Mouse (Mus musculus): Measurements from ENCODE around the gene Tbc1d4.

Tbc1d4 gene

DNA sequence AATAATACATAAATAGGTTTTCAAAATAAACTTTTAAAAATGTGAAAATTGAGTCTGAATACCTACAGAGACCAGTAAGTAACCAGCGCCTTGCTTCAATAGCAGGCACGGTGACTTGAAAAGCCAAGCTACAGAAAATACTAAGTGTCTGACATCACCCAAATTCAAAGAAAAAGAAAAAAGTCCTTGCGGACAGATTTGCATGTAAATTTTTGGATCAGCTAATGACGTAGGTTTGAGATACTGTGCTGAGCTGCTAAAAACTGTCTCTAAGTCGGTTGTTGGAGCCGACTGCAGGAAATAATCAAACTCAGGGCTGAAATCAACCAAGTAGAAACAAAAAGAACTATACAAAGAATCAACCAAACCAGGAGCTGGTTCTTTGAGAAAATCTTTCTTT is 107.1 kb downstream of the Tbc1d4 start:
- no peak for DNase-seq (ENCODE audit: low read depth)

DNA sequence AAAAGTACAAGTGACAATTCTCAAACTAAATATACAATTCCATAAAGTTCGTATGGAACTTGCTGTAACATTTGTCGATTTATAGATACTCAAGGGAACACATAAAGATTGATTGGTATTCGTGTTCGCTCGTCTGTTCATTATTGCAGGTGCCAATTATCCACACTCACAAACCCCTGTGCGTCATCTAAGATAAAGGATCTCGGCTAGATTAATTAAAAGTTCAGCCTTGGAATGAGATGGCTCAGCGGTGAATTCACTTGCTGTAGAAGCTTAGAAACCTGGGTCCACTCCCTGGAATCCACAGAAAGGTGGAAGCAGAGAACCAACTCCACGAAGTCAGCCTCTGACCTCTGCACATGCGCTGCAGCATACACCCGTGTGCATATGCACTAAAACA is 107.5 kb downstream of the Tbc1d4 start:
- DNase-seq (ENCODE audit: low read depth) = no peak

DNA sequence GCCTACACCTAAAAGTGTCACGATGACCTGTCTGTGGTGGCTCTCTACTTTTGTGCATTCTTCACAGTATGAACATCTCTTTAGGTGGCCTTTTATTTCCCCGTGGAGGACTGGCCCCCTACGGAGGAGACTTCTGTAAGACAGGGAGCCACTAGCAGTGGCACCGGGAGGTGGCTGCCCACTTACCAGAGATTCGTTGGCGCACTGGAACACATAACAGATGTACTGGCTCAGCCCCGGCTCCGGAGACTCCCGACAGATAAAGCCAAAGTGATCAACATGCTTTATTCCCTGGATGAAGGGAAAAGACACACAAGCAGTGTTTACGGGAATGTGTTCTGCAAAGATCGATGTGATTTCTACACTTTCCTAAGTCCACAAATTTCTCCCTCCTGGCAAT is 108.2 kb downstream of the Tbc1d4 start:
- no peak for DNase-seq (ENCODE audit: low read depth)

DNA sequence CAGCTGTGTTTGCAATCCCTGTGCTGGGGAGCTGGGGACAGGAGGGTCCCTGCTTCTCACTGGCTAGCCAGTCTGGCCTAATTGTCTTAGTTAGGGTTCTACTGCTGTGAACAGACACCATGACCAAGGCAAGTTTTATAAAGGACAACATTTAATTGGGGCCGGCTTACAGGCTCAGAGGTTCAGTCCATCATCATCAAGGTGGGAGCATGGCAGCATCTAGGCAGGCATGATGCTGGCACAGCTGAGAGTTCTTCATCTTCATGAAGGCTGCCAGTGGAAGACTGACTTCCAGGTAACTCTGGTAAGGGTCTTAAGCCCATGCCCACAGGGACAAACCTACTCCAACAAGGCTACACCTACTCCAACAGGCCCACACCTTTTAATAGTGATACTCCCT is 109.2 kb downstream of the Tbc1d4 start:
- DNase-seq (ENCODE audit: low read depth) = no peak

DNA sequence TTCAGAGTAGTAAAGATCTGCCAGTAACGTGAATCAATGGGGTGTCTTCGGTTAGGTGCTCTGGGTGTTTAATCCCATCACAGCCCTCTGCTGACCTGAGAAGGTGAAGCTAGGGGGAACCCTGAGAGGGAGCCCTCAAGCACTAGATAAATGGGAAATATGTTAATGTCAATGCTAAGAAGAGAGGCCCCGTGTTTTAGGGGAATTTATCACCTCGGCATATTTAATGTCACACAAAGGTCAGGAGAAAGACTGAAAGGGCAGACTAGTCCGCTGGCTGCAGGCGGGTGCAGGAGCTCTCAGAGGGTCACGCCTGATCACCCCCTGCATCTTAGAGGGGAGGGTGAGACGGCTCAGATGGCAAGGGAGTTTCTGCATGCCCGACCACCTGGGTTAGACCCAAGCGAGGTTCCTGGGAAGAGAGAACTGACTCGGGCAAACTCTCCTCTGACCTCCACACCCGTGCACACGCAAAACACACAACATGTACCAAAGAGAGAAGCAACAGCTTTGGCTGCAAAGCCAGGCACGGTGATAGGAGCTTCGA is 120.7 kb downstream of the Tbc1d4 start:
- no peak for DNase-seq (ENCODE audit: low read depth)

DNA sequence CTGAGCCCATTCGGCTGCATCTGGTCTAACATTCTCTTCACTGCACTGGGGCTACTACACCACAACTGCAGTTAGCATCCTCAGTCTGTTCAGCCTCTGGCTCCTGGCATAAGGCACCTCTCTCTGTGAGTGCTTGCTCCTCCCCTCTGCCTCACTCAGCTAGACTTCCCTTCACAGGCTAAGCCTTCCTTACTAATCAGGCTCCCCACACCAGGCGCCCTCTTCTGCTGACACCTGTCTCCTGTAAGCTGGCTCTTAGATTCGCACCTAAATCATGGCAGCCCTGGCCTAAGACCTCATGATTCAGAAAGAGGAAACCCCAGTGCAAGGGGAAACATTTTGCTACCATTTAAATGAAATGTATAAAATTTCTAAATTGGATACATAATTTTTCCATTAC is 122.4 kb downstream of the Tbc1d4 start:
- no peak for DNase-seq (ENCODE audit: low read depth)

DNA sequence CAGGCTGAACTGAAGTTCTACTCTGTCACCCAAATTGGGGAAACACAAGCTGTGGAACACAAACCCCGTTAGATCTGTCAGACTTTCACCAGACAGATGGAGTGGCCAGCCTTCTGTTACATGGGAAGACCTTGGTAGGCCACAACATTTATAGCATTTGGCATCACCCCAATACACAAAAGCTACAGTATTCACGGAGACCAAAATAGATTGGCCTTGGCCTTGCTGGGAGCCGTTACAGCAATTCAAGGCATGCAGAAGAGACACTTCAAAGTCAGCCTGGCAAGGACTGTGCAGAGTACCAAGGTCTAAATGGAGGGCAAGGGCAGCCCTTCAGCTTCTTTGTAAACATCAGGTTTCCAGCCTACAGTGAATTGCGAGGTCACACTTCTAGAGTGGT is 125.8 kb downstream of the Tbc1d4 start:
- DNase-seq (ENCODE audit: low read depth) = no peak

DNA sequence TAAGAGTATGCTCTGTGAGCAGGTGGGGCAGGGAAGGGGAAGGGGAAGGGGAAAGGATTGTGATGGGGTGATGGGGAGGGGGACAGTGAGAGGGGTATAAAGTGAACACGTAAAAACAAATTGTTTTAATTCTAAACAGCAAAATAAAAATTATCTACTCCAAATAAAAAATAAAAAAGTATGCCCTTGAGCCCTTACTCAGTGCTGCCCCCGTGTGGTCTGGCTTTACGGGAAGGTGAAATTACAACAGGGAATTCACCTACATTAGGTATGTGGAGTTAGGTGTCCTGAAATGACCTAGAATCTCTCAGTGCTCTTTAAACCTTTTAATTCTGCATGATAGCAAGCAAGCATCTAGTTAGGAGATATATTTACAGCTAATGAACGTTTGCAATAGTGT is 126.7 kb downstream of the Tbc1d4 start:
- peak; percentile 28 for DNase-seq (ENCODE audit: low read depth)

DNA sequence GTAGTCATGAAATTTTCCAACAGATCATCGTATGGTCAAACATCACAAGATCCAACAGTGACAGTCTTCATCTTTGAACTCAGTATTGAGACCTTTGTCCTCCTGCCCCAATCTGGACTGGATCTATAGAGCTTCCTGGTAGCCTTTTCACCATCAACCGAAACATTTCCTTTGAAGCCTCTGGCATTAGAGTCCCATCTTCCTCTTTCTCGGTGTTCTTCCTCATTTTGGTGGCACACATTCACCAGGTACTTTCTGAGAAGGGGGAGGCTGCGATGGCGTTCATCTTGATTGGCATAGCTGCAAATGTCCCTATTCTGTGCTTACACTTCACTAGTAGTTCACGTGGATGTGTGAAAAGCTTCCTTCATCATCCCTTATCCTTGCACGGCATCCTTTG is 127.8 kb downstream of the Tbc1d4 start:
- no peak for DNase-seq (ENCODE audit: low read depth)

DNA sequence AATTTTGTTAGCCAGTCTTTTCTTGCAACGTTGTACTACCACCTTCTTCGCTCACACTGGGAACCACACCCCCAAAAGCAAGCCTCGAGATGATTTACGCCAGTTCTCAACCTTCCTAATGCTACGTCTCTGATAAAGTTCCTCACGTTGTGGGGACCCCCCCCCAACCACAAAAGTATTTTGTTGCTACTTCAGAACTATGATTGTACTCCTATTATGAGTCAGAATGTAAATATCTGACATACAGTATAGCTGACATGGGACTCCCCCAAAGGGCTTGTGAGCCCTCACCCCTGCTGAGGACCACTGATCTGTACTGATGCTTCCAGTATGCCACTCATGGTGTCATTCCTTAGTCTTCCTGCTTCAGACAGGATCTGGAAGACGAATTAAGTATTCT is 128.4 kb downstream of the Tbc1d4 start:
- no peak for DNase-seq (ENCODE audit: low read depth)

DNA sequence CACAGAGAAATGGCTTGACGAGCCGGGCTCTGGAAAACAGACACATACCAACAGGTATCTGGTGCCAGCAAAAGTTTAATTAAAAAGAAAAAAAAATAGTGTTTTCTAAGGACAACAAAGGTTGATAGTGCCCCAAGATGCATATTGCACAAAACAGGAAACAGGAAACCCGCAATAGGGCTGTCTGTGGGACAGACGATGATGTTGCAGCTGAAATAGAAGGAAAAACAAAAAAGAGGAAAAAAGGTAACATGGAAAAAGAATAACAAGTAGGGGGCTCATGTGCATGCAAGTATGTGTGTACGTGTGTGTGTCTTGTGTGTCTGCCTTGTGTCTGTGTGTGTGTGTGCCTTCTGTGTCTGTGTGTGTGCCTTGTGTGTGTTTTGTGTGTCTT is 131.2 kb downstream of the Tbc1d4 start:
- DNase-seq (ENCODE audit: low read depth) = no peak

DNA sequence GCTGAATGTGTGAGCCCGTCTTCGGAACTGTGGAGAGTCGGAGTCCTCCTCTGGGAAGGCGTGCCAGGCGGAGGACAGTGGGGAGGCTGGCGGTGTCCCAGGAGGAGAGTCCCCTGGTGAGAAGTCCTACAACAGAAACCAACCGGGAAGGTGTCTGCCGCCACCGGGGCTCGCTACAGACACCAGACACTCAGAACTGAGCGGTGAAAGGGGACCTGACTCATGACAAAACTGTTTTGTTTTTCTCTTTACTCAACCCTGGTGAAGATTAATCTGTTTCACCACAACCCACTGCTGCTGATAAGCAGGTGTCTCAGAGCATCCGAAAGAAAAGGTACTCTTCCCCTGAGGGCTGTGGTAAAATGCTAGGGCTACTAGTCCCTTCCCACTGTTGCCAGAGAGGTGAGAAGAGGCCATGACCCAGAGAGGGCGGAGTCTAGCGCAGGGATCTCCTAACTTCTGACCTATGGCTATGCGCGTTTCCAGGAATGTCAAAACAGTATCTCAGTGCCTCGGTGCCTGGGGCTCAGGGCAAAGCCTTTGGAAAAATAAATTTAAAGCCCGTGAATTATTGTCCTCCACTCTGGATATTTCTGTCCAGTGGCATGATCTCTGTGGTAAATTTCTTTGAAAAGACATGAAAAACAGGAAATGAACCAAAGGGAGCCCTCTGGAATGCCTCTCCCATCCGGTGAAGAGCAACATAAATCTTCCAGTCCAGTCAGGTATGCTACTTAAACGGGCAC is 131.7 kb downstream of the Tbc1d4 start:
- DNase-seq (ENCODE audit: low read depth) = peak; percentile 8

DNA sequence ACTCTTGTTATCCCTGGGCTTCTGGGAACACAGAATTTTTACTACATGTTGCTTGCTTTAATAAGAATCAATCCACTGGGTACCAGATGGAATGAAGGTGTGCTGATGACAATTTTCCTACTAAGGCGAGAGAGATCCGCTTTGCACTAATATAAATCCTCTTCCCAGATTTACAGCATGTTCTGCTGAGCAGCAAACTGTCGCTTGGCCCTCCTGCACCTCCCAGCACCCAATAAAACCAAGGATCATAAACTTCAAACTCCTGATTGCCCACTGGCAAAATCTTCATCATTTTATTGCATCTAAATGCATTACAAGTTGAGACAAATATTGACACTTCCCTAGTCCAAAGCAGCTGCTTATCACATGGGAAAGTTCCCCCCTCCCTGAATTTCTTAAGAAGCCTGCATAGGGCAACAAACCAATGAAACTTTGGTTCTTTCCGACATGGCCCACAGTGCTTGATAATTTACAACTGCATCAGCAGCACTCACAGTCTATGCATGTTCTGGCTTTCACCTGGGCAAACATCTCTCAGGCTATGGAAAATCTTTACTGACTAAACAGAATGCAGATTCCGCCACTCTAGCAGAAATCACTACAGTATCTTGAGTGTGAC is 139.4 kb downstream of the Tbc1d4 start:
- no peak for DNase-seq (ENCODE audit: low read depth)

DNA sequence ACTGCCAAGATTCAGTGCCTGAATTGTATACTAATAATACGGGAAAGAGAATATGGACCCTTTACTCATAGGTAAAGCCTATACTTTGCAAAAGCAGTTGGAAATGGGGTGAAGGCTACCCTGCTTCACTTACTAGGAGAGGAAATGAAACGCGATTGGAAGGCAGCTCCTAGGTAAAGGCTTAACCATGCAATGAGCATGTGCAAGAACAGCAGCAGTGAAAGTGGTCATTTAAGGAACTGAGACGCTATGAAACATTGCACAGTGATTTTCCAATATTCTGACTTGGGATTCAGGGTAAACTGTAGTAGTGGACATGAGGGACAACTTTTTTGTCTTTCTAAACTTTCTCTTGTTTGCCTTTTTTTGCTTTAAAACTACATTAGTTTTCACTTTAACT is 140.8 kb downstream of the Tbc1d4 start:
- DNase-seq (ENCODE audit: low read depth) = no peak

DNA sequence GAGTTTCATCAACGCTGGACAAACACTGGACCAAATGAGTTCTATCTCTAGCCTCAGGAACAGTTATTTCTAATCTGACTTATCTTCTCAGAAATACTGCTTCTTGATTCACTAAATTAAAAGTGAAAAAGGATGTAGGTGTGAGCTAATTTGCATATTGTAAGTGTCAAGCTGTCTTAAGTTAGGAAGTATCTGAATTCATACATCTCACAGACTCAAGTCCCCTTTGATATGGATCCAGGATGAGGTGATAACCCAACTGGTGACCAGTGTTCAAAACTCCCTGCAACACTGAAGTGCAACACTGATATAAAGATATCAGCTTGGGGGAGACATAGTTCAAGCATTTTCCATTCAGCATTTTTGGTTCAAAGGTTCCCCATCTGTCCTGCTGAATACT is 141.5 kb downstream of the Tbc1d4 start:
- DNase-seq (ENCODE audit: low read depth) = no peak

DNA sequence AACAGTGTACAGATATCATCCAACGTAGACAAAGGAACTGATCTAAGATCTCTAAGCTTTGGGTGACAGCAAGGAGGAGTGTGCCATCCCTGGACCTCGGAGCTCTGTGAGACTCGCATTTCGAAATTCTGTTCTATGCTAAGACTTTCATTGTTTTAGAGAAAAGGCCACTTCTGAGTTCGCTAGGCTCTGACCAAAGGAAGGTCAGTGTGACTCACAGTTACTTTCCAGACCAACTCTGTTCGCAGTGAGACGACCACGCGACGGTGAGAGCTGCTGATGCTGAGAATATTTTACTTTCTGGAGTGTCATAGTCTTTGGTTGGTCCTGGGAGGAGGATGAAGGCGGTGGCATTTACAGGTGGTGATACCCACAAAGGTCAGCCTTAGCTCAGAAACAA is 142.5 kb downstream of the Tbc1d4 start:
- no peak for DNase-seq (ENCODE audit: low read depth)

DNA sequence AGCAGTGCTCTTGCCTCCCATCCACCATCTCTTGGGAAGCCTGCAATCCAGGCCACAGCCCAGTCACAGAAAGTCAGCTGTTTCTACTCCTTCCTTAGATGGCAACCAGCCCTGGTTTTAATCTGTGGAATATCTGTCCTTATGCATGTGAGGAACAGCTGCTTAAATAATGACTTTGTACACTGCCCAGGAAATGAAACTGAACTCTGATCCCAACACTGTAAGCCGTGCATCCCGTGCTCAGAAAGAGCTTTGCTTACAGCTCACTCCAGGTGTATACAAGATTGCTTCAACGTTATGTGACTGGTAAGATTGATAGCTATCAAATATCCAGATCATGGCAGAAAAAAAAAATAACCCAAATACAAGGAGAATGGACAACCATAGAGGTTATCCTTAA is 143.1 kb downstream of the Tbc1d4 start:
- DNase-seq (ENCODE audit: low read depth) = no peak

DNA sequence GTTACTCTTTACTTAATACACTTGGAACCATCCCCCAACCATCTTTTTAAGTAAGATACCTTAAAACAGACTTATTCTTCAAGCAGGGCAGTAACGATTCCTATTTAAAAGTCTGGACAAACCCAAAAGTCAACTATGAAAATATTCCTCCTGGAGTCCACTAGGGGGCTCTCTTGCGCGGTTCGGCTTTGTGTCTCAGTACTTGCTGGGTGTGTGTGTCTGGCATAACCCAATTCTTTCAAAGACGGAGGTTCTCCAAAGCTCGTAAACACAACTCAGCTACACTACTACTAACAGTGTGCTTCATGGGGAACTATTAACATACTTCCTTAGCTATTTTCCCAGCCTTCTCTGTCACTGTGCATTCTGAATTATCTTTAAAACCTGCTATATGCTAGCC is 148.2 kb downstream of the Tbc1d4 start:
- peak; percentile 20 for DNase-seq (ENCODE audit: low read depth)

DNA sequence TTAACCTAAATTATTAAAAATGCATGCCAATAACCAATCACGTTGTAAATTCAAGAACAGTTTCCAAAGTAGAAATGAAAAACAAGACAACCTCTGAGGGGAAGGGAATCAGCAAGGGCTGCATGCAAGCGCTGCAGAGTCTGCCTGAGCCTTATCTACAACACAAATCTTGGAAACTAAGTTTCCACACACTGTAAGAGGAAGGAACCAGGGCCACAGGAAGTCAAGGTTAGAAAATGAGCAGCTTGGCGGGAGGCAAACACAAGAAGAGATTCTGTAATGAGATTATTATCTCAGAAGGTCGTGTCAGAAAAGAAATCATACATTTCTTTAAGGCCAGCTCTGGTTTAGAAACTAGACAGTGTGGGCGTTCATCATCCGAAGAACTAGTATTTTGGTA is 156.1 kb downstream of the Tbc1d4 start:
- no peak for DNase-seq (ENCODE audit: low read depth)

DNA sequence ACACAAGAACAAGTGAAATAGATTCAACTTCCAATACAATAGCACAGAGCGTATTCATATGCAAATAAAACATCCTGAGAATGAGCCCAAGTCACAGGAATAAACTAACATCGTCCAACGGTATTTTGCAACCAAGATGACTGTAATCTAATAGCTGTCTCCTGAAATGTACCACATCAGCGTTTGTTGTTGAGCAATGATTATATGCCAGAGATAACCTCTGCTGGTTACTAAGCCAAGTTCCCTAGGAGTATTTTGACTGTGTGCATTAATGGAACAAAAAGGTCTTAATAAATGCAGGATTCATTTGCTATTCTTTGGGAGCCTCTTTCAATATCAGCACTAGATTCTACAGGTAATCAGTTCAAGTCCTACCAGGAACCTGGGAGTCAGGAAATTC is 161.1 kb downstream of the Tbc1d4 start:
- DNase-seq (ENCODE audit: low read depth) = no peak

DNA sequence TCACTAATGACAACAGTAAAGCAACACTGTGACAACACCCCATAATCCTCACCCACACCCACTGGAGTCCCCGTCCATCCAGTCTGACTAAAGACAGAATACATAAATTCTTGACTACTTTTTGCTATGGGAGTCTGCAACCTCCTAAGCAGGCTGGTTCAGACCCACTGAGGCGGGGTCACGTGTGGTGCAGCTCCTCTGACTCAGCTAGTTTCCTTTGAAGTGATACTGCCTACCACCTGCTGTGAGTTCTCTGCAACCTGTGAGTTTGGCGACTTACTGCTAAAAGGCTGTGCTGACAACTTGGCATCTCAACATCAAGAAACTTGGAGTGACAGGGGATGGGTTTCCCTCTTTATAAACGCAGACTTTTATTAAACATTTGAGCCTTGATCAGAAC is 163.8 kb downstream of the Tbc1d4 start:
- no peak for DNase-seq (ENCODE audit: low read depth)

DNA sequence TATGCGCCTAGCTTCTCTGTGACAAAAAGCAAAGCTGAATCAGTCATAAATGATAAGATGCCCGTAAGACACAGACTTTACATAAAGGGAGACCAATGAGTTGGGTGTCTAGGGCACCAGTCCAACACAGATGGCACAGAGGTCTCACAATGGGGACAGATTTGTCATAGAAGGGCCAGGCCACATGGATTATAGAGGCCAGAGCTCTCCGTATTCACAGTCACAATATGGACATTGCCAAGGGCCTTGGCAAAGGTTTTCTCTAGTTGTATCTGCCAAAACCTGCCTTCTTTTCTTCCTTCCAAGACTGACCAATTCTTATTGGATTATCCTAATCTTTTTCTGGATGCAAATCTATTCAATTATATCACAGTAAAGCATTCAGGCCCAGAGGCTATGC is 171.1 kb downstream of the Tbc1d4 start:
- no peak for DNase-seq (ENCODE audit: low read depth)

DNA sequence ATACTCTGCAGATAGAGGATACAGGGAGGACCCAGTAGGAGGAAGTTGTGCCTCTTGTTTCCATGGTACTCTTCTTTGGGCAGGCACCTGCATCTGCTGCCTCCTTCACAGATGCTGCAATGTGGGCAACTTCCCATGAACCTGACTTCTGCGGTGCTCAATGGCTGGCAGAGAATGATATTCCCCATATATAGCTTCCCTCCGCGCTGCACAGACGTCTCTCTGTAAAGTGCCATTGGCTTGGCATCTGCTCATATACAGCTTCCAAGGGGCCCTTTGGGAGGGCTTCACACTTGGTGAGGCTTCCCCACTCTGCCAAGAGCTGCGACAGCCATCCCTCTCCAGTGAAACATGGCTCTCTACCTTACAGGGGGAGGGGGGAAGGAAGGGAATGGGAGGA is 178.5 kb downstream of the Tbc1d4 start:
- no peak for DNase-seq (ENCODE audit: low read depth)
